Mouse (Mus musculus) embryonic fibroblast, embryonic 13.5 days (primary cell): ENCODE measurements around the gene Sec24a.

ENCODE experiments used
- CTCF ChIP-seq: IDR thresholded peaks from 2 replicates; pipeline ENCODE4 v1.5.1; 2011; ENCODE audit warnings: mild to moderate bottlenecking, control low read depth, low read length, moderate library complexity, borderline replicate concordance; ENCODE audit not compliant: insufficient read depth
- POLR2A ChIP-seq: IDR thresholded peaks from 2 replicates; pipeline ENCODE4 v1.6.1; 2011; ENCODE audit warnings: low read depth, mild to moderate bottlenecking, control low read depth, low read length, moderate library complexity

DNA sequence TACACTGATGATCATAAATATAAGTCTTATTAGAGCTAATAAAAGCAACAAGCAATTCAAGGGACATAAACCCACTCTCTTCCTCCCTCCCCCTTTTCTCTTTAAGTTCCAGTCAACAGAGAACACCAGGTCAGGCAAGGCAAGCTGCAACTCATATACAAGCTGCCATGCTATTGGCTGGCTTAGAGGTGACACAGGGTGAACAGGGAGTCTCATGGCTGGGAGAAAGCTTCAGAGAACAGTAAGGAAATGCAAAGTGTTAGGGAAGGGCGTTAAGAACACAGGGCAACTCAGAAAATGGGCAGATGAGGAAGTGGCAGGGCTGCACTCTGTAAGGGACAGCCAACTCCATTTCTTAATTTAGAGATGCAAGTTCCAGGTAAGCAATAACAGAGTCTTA, 30.6 kb downstream of the Sec24a start:
- TF ChIP-seq CTCF, result no peak
- TF ChIP-seq POLR2A, result no peak
